Mouse (Mus musculus) CH12.LX (cell line): ENCODE data around the gene Btd. TPM values are rescaled to one million over a fixed set of nuclear protein-coding genes. Genes with fewer than 3 reads are reported as not detected.

Experiments
- DNase-seq: peaks from one replicate; pipeline ENCODE4 v3.0.0-alpha.2; 2013; ENCODE audit errors: extremely low read depth
- H3K27ac ChIP-seq: 2 replicates; pipeline ENCODE4 v1.5.1; 2012; ENCODE audit warnings: low read depth, mild to moderate bottlenecking, control low read depth, moderate library complexity; ENCODE audit not compliant: insufficient read depth
- H3K27me3 ChIP-seq: replicated peaks from 2 replicates; pipeline ENCODE3; 2012; ENCODE audit warnings: inconsistent platforms
- H3K36me3 ChIP-seq, 2 experiments: replicated peaks in 1 of 2; 2 replicates each; pipeline versions ENCODE3 to v1.6.1; 2012; ENCODE audit warnings: inconsistent platforms in 1 of 2, low read length in 1 of 2, mild to moderate bottlenecking in 1 of 2, mixed read lengths in 1 of 2, moderate library complexity in 1 of 2; ENCODE audit not compliant: control insufficient read depth in 1 of 2, insufficient read depth in 1 of 2
- H3K4me1 ChIP-seq, 2 experiments: 2 replicates each; pipeline ENCODE4 v1.6.1; 2012; ENCODE audit warnings: inconsistent platforms in 1 of 2, moderate library complexity in 1 of 2; ENCODE audit not compliant: insufficient read depth in 2 of 2, control insufficient read depth in 1 of 2
- H3K4me2 ChIP-seq: 2 replicates; pipeline ENCODE4 v1.6.1; 2012; ENCODE audit warnings: low read depth, mild to moderate bottlenecking, control low read depth; ENCODE audit not compliant: poor library complexity, insufficient read depth, severe bottlenecking
- H3K4me3 ChIP-seq, 3 experiments: fragments of 150-350 bp in 1 of 3; sonication (generic) in 1 of 3; replicated peaks in 1 of 3; 2 replicates each; pipeline versions ENCODE3 to v1.5.1; 2011 to 2012; ENCODE audit warnings: low read depth in 2 of 3, low read length in 2 of 3, mild to moderate bottlenecking in 2 of 3, moderate library complexity in 2 of 3, control low read depth in 1 of 3, improper control_type of control experiment in 1 of 3, inconsistent platforms in 1 of 3, mixed read lengths in 1 of 3; ENCODE audit not compliant: poor library complexity in 1 of 3
- H3K79me2 ChIP-seq: replicated peaks from 2 replicates; pipeline ENCODE4 v1.6.1; 2012; ENCODE audit warnings: mild to moderate bottlenecking, moderate library complexity; ENCODE audit not compliant: control insufficient read depth, poor library complexity, insufficient read depth, severe bottlenecking; ENCODE audit errors: extremely low read depth
- H3K9ac ChIP-seq: 2 replicates; pipeline ENCODE4 v1.6.1; 2012; ENCODE audit warnings: low read depth, mild to moderate bottlenecking, control low read depth, moderate library complexity; ENCODE audit not compliant: insufficient read depth
- H3K9me3 ChIP-seq: replicated peaks from 2 replicates; pipeline ENCODE3; 2012; ENCODE audit warnings: low read length, inconsistent platforms, mixed read lengths
- CTCF ChIP-seq, 2 experiments: IDR thresholded peaks in 1 of 2; conservative IDR thresholded peaks in 1 of 2; 2 replicates each; pipeline ENCODE4 v1.5.1; 2011 to 2012; ENCODE audit warnings: low read depth in 2 of 2, low read length in 2 of 2, improper control_type of control experiment in 1 of 2, inconsistent platforms in 1 of 2, mild to moderate bottlenecking in 1 of 2, moderate library complexity in 1 of 2
- GABPA ChIP-seq: IDR thresholded peaks from 2 replicates; pipeline ENCODE4 v1.6.1; 2012; ENCODE audit warnings: low read depth, low read length, improper control_type of control experiment, inconsistent platforms; ENCODE audit not compliant: insufficient replicate concordance
- RAD21 ChIP-seq: IDR thresholded peaks from 2 replicates; pipeline ENCODE4 v1.6.1; 2011; ENCODE audit warnings: low read depth, mild to moderate bottlenecking, low read length, improper control_type of control experiment, moderate library complexity
- RCOR1 ChIP-seq: conservative IDR thresholded peaks from 2 replicates; pipeline ENCODE4 v1.6.1; 2012; ENCODE audit warnings: low read depth, mild to moderate bottlenecking, inconsistent platforms, low read length, improper control_type of control experiment
- SMC3 ChIP-seq: IDR thresholded peaks from 2 replicates; pipeline ENCODE4 v1.6.1; 2011; ENCODE audit warnings: low read depth, low read length, improper control_type of control experiment
- ZKSCAN1 ChIP-seq: IDR thresholded peaks from 2 replicates; pipeline ENCODE4 v1.6.1; 2012; ENCODE audit warnings: low read depth, inconsistent platforms, low read length, improper control_type of control experiment, borderline replicate concordance
- dilution Hi-C: fragments of 300-500 bp; cut with MboI; formaldehyde crosslinking; loops from 2 replicates; pipeline ENCODE4 v1.14.3; 2020; ENCODE audit warnings: low sequenced_read_pairs; ENCODE audit not compliant: extremely low pct_unique_long_range_greater_than_20kb, extremely low pct_ligation_motif_present
- in situ Hi-C: fragments of 300-500 bp; cut with MboI; formaldehyde crosslinking; loops from 3 replicates; pipeline ENCODE4 v1.14.3; 2019; ENCODE audit warnings: low sequenced_read_pairs, low pct_ligation_motif_present, low pct_unique_long_range_greater_than_20kb, mixed read lengths
- polyA plus RNA-seq: library from polyadenylated mRNA; unstranded; fragments of >175 nt; gene quantifications from 2 replicates; pipeline ENCODE4 v1.2.1, GENCODE M21; 2012; ENCODE audit warnings: low read depth; ENCODE audit not compliant: insufficient read length
- total RNA-seq, 2 experiments: library from RNA; depleted of rRNA; stranded (reverse); fragments of 300-350 nt in 1 of 2; fragments of >200 nt in 1 of 2; gene quantifications; 2 replicates each; pipeline ENCODE4 v1.2.3; 2012 to 2014

Btd gene
- total and polyA plus RNA-seq, 3 experiments, result 16.2 to 25.4 (median 23.0) TPM

GRCm38 (mm10) chr14:31605514-31605913, 35.3 kb upstream of the Btd start:
- Histone ChIP-seq H3K36me3 (peaks cover 0 to 19% of the 10 kb centered on the region in 2 experiments), H3K27me3 (no peaks in the 10 kb centered on the region), H3K4me2 (no peak overlapping the region), H3K4me1 (no peaks in the 10 kb centered on the region; a peak in 1 of 4 replicates), H3K79me2 (no peaks in the 10 kb centered on the region), H3K4me3 (no peak overlapping the region), H3K27ac (no peak overlapping the region), H3K9me3 (no peaks in the 10 kb centered on the region), H3K9ac (no peak overlapping the region)
- peak; percentile 39 for DNase-seq
- in situ Hi-C loops, result no loop called here
- TF ChIP-seq CTCF (conservative IDR thresholded peaks at IDR 0.05 in 1 of 2, IDR thresholded peaks at IDR 0.05 in 1 of 2; ENCODE audit: low read depth in 2 of 2, low read length in 2 of 2), result peak in 1 of 2 experiments; percentile 60; a peak in 2 of 4 replicates
- TF ChIP-seq SMC3, result peak; percentile 33
- no peak for TF ChIP-seq RCOR1
- peak; percentile 32 for TF ChIP-seq RAD21
- TF ChIP-seq ZKSCAN1, result no peak
- dilution Hi-C loops, result no loop called here

- H3K4me1 ChIP-seq, result no peaks in the 10 kb centered on the region; a peak in 1 of 4 replicates
- in situ Hi-C loops, result no loop called here
- H3K4me2 ChIP-seq, result no peak overlapping the region
- dilution Hi-C loops, result no loop called here
- peaks cover 2 to 43% of the 10 kb centered on the region in 2 experiments for H3K36me3 ChIP-seq
- H3K9ac ChIP-seq, result no peak overlapping the region
- no peak overlapping the region for H3K27ac ChIP-seq
- no peaks in the 10 kb centered on the region for H3K79me2 ChIP-seq
- H3K9me3 ChIP-seq, result no peaks in the 10 kb centered on the region
- no peak overlapping the region for H3K4me3 ChIP-seq
- H3K27me3 ChIP-seq, result no peaks in the 10 kb centered on the region
- DNase-seq, result no peak
- peak; percentile 38 to 39; a peak in 3 of 4 replicates for TF ChIP-seq CTCF (conservative IDR thresholded peaks at IDR 0.05 in 1 of 2, IDR thresholded peaks at IDR 0.05 in 1 of 2; ENCODE audit: low read depth in 2 of 2, low read length in 2 of 2)
- peak; percentile 14 for TF ChIP-seq RAD21
- TF ChIP-seq GABPA, result no peak
Measured at GRCm38 (mm10) chr14:31611986-31612385, 28.8 kb upstream of the Btd start.

GRCm38 (mm10) chr14:31613671-31614070, 27.2 kb upstream of the Btd start:
- DNase-seq, result no peak
- Histone ChIP-seq H3K4me2 (no peak overlapping the region), H3K9me3 (no peaks in the 10 kb centered on the region), H3K79me2 (no peaks in the 10 kb centered on the region), H3K4me3 (no peak overlapping the region), H3K4me1 (peaks cover 0 to 4% of the 10 kb centered on the region in 2 experiments; a peak in 2 of 4 replicates), H3K27ac (no peak overlapping the region), H3K27me3 (no peaks in the 10 kb centered on the region), H3K36me3 (peaks cover 6 to 50% of the 10 kb centered on the region in 2 experiments), H3K9ac (no peak overlapping the region)
- dilution Hi-C loops (no loop called here), in situ Hi-C loops (no loop called here)
- no peak for TF ChIP-seq RAD21
